Mouse (Mus musculus) testis, adult 2 months (tissue): Measurements from ENCODE around the gene Fam155a.

Source experiments
- CTCF ChIP-seq: fragments of 200-500 bp; IDR thresholded peaks from 2 replicates; pipeline ENCODE4 v1.5.1; 2012; ENCODE audit warnings: low read depth, mild to moderate bottlenecking, inconsistent platforms, low read length, moderate library complexity; ENCODE audit not compliant: control insufficient read depth, insufficient read depth, insufficient replicate concordance
- POLR2A ChIP-seq: fragments of 200-500 bp; IDR thresholded peaks from 2 replicates; pipeline ENCODE4 v1.6.1; 2012; ENCODE audit warnings: low read depth, mild to moderate bottlenecking, inconsistent platforms, low read length, moderate library complexity; ENCODE audit not compliant: control insufficient read depth

- TF ChIP-seq POLR2A: no peak
- no peak for TF ChIP-seq CTCF
Observed at GRCm38 (mm10) chr8:9546429-9546828, 224.5 kb downstream of the Fam155a start.
